9 mouse cellular contexts compared by ENCODE assay signal in genomic region chr4:141952114-141952513, GRCm38 (mm10).
DNase-seq lines count a peak whose midpoint lies in the region; ATAC-seq and TF ChIP-seq lines count a peak whose summit lies in the region.
"Had no signal": no experiment of that assay in that cellular context is flagged by ENCODE, and none has a peak within 500 bp of the region (broad histone marks: within the 10 kb centered on the region; RNA-seq: fewer than 3 reads in every experiment).

No protein-coding gene starts in this region.

- no peaks in the 10 kb centered on the region for H3K9me3 ChIP-seq in midbrain, embryonic 10.5 days (replicated peaks)
- no peaks in the 10 kb centered on the region for H3K9me3 ChIP-seq in midbrain, embryonic 16.5 days (replicated peaks; ENCODE audit: control insufficient read depth, low read length, poor library complexity, severe bottlenecking)
- no peaks in the 10 kb centered on the region for H3K9me3 ChIP-seq in midbrain, embryonic 15.5 days
- H3K9me3 ChIP-seq: limb, embryonic 15.5 days had no signal

- TF ChIP-seq POLR2A in cortical plate, adult 2 months (IDR thresholded peaks at IDR 0.05; ENCODE audit: extremely low read depth, insufficient read depth, low read length): no peak

- WGBS in midbrain, embryonic 10.5 days: 80% methylated on average over 17 of the region's 17 CpGs
- 58% methylated on average over 17 of the region's 17 CpGs for WGBS in midbrain, embryonic 16.5 days
- 73% methylated on average over 17 of the region's 17 CpGs for WGBS in midbrain, embryonic 15.5 days

- DNase-seq in midbrain, embryonic 10.5 days (ENCODE audit: low spot score): no peak
- DNase-seq in heart, postnatal 14 days: peak; percentile 45 to 47
- peak; percentile 66 for DNase-seq in lung, postnatal 25 days (ENCODE audit: low spot score)
- no peak for DNase-seq in cerebellum, postnatal 10 days
- DNase-seq in MN1 (ENCODE audit: low spot score): no peak

- intact Hi-C loops in heart, postnatal 14 days (cut with DNase I): loop anchor here (10.0 kb wide), 1 partner anchor 337 kb away; the partner anchor contains the start of gene Tmem82

- ATAC-seq in midbrain, embryonic 16.5 days: no peak
- no peak for ATAC-seq in midbrain, embryonic 15.5 days (replicated peaks)

- 0 out of 2 replicates have a peak, but pooled peaks cover 9% of the 10 kb centered on the region for H3K27me3 ChIP-seq in midbrain, embryonic 10.5 days (ENCODE audit: low read depth, poor library complexity, severe bottlenecking)
- H3K27me3 ChIP-seq in midbrain, embryonic 16.5 days (ENCODE audit: control insufficient read depth, insufficient read depth, low read depth, low read length): no peaks in the 10 kb centered on the region
- no peaks in the 10 kb centered on the region for H3K27me3 ChIP-seq in midbrain, embryonic 15.5 days (replicated peaks)
- H3K27me3 ChIP-seq: limb, embryonic 15.5 days had no signal

- no peak overlapping the region for H3K4me3 ChIP-seq in midbrain, embryonic 10.5 days
- no peak overlapping the region for H3K4me3 ChIP-seq in midbrain, embryonic 16.5 days (ENCODE audit: low read depth, low read length)
- no peak overlapping the region for H3K4me3 ChIP-seq in cortical plate, adult 2 months (ENCODE audit: insufficient read depth, low read length)
- H3K4me3 ChIP-seq in midbrain, embryonic 15.5 days: no peak overlapping the region
- H3K4me3 ChIP-seq: limb, embryonic 15.5 days had no signal

- TF ChIP-seq CTCF in cortical plate, adult 2 months (IDR thresholded peaks at IDR 0.05; ENCODE audit: extremely low read depth, insufficient read depth, low read length): no peak

- H3K9ac ChIP-seq in midbrain, embryonic 16.5 days (ENCODE audit: low read depth, low read length): no peak overlapping the region
- no peak overlapping the region for H3K9ac ChIP-seq in midbrain, embryonic 15.5 days
- H3K9ac ChIP-seq: limb, embryonic 15.5 days had no signal

- H3K4me1 ChIP-seq in midbrain, embryonic 10.5 days: peaks cover 7% of the 10 kb centered on the region; the same call in 1 of the 2 replicates
- H3K4me1 ChIP-seq in midbrain, embryonic 16.5 days (ENCODE audit: control insufficient read depth, insufficient read depth, low read length): peaks cover 2% of the 10 kb centered on the region; the same call in 1 of the 2 replicates
- H3K4me1 ChIP-seq in cortical plate, adult 2 months (ENCODE audit: control insufficient read depth, insufficient read depth, low read length): peaks cover 7% of the 10 kb centered on the region
- 0 out of 2 replicates have a peak, but pooled peaks cover 3% of the 10 kb centered on the region for H3K4me1 ChIP-seq in midbrain, embryonic 15.5 days

- 0 out of 2 replicates have a peak overlapping the region, but pooled peaks have one; percentile 1 for H3K27ac ChIP-seq in midbrain, embryonic 10.5 days (replicated peaks)
- no peak overlapping the region; the same call in 1 of the 2 replicates for H3K27ac ChIP-seq in midbrain, embryonic 16.5 days (ENCODE audit: low read length)
- peak overlapping the region; percentile 75 for H3K27ac ChIP-seq in cortical plate, adult 2 months (ENCODE audit: insufficient read depth, low read length)
- H3K27ac ChIP-seq in midbrain, embryonic 15.5 days: no peak overlapping the region
- H3K27ac ChIP-seq: limb, embryonic 15.5 days had no signal

- no peaks in the 10 kb centered on the region for H3K36me3 ChIP-seq in midbrain, embryonic 10.5 days
- no peaks in the 10 kb centered on the region for H3K36me3 ChIP-seq in midbrain, embryonic 16.5 days (ENCODE audit: control insufficient read depth, insufficient read depth, low read length)
- H3K36me3 ChIP-seq in midbrain, embryonic 15.5 days (replicated peaks): no peaks in the 10 kb centered on the region
- H3K36me3 ChIP-seq: limb, embryonic 15.5 days had no signal

- no peak overlapping the region for H3K4me2 ChIP-seq in midbrain, embryonic 16.5 days (ENCODE audit: low read length)
- no peak overlapping the region for H3K4me2 ChIP-seq in midbrain, embryonic 15.5 days
- H3K4me2 ChIP-seq: limb, embryonic 15.5 days had no signal

Comparison
In these comparisons a context has a peak if more than half of its experiments do, and no peak if none do; other contexts are left out.
1. H3K27ac ChIP-seq: peak in midbrain, embryonic 10.5 days (single experiment) and cortical plate, adult 2 months (single experiment); none in midbrain, embryonic 16.5 days (single experiment) and midbrain, embryonic 15.5 days (single experiment).
2. DNase-seq: peak in heart, postnatal 14 days (2 of 2) and lung, postnatal 25 days (single experiment); none in midbrain, embryonic 10.5 days (single experiment), cerebellum, postnatal 10 days (0 of 2) and MN1 (single experiment).